Mouse (Mus musculus) thymus, postnatal 36 days (tissue): ENCODE results near the gene Gm20683.
"Not testable (repeated sequence)": the region's sequence is repeated elsewhere in the genome, so short reads cannot be mapped to it uniquely, and the experiment has no call there.

Source experiments
- DNase-seq, 2 experiments: peaks; one replicate each; pipeline ENCODE4 v3.0.0; 2022; ENCODE audit warnings: mixed read lengths in 2 of 2

Gene Gm20683

DNA sequence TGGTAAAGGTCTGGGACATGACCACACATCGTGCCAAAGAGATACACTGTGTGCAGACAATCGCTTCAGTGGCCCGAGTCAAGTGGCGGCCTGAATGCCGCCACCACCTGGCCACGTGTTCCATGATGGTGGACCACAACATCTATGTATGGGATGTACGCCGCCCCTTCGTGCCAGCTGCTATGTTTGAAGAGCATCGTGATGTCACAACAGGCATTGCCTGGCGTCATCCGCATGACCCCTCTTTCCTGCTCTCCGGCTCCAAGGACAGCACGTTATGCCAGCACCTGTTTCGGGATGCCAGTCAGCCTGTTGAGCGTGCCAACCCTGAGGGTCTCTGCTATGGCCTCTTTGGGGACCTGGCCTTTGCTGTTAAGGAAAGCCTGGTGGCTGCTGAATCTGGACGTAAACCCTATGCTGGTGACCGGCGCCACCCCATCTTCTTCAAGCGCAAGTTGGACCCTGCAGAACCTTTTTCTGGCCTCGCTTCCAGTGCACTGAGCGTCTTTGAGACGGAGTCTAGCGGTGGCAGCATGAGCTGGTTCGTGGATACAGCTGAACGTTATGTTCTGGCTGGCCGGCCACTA lies 15.5 kb downstream of the Gm20683 start:
- no peak for DNase-seq

- no peak for DNase-seq
These were observed 16.3 kb downstream of the Gm20683 start for GRCm38 (mm10) chr17:25825311-25825710.

DNA sequence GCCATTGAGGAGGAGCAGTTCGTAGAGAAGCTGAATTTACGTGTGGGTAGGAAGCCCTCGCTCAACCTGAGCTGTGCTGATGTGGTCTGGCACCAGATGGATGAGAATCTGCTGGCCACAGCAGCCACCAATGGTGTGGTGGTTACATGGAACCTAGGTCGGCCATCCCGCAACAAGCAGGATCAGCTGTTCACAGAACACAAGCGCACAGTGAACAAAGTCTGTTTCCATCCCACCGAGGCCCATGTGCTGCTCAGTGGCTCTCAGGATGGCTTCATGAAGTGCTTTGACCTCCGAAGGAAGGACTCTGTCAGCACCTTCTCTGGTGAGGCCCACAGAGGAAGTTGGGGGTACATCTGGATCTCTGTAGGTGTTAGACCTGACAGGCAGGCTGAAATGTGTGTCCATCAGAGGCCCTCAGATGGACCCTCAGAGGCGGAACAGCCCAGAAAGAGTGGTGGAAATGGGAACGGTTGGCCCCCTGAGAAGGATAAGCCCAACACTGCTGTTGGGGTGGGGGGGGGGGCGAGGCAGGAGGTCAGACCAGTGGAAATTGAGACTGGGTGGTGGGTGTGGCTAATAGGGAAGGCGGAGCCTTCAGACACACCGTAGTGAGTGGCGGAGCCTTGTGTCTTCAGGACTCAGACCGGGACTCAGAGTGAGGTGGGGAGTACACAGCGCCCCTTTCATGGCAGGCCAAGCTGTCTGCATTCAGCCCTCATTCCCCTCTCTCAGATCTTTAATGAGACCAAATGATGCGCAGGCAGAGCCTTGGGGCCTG lies 17.0 kb downstream of the Gm20683 start:
- no peak for DNase-seq

DNA sequence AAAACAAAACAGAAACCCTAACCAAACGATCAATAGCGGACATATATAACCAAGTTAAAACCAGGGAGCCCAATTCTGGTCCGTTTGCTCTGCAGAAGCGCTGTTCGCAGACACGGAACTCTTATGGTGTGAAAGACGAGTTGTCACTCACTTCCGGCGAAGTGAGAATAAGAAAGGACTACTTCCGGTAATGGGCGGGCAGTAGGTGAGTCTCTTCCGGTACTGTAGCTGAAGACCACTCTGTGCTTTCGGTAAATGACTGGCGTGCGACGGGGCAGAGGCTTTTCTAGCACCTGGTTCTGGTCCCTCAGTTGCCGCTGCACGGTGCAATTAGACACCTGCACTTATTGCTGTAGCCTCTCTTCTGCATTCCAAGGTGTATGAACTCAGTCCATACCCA lies 18.1 kb downstream of the Gm20683 start, which contains the start of gene Wdr24:
TSS of gene Wdr24 (plus strand) at position 176 of the 400 bp plus-strand sequence.
- peak; percentile 73 to 75 for DNase-seq

GRCm38 (mm10) chr17:25818851-25819780 lies 22.4 kb downstream of the Gm20683 start:
- DNase-seq = peak in 1 of 2 experiments; percentile 11

GRCm38 (mm10) chr17:25817662-25818061 lies 23.9 kb downstream of the Gm20683 start:
- DNase-seq = no peak

DNA sequence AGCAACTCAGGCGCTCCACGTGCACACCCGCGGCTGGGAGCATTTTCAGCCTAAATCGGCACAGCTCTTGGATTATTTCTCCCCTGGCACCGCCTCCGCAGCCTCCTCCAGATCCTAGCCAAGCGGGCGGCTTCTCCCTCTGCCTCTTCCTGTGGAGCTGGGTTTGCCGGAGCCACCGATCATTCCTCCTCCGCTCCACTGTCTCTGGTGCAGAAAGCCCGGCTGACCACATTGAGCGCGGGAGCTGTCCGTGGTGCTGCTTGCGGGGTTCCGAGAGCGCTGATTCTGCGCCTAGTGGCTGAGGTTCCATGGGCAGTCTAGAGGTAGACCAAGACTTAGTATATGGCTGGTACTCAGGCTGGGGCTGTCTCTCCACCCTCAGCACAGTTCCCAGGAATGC lies 28.1 kb downstream of the Gm20683 start:
- DNase-seq = peak; percentile 72 to 79

DNA sequence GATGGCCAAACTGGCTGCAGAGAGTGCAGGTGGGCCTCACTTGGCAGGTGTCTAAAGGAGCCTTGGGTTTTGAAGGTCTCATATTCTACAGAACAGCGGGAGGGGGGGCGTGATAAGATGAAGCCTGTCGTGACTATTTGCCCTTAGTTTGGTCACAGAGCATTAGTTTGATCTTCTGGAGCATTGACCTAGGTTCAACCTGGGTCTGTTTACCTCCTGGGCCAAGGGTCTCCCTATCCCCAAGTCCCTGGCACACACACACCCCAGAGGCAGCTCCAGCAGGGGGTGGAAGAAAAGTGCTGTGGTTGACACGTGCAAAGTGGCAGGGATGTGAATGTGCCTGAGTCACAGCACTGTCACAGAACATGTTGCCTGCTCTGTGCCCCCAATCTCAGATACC lies 30.7 kb downstream of the Gm20683 start:
- DNase-seq = no peak

GRCm38 (mm10) chr17:25809606-25810340 lies 31.8 kb downstream of the Gm20683 start:
- no peak for DNase-seq

GRCm38 (mm10) chr17:25808789-25809605 lies 32.6 kb downstream of the Gm20683 start, which contains the start of gene Fbxl16:
Fbxl16 (plus strand) TSS chr17:25809085.
- peak in 1 of 2 experiments; percentile 28 for DNase-seq

GRCm38 (mm10) chr17:25808028-25808427 lies 33.5 kb downstream of the Gm20683 start:
- DNase-seq = no peak

DNA sequence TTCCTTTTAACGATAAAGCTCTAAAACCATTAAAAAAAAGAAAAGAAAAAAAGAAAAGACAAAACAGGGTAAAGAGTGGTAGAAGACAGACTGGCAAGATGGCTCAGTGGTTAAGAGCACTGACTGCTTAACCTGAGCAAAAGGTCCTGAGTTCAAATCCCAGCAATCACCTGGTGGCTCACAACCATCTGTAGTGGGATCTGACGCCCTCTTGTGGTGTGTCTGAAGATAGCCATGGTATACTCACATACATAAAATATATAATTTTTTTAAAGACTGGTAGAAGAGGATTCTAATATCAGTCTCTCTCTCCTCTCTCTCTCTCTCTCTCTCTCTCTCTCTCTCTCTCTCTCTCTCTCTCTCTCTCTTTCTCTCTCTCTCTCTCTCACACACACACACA lies 34.1 kb downstream of the Gm20683 start:
- not testable (repeated sequence) for DNase-seq

GRCm38 (mm10) chr17:25806507-25806906 lies 35.1 kb downstream of the Gm20683 start:
- no peak for DNase-seq

- DNase-seq = no peak
These were observed 38.6 kb downstream of the Gm20683 start for GRCm38 (mm10) chr17:25802825-25803517.

DNA sequence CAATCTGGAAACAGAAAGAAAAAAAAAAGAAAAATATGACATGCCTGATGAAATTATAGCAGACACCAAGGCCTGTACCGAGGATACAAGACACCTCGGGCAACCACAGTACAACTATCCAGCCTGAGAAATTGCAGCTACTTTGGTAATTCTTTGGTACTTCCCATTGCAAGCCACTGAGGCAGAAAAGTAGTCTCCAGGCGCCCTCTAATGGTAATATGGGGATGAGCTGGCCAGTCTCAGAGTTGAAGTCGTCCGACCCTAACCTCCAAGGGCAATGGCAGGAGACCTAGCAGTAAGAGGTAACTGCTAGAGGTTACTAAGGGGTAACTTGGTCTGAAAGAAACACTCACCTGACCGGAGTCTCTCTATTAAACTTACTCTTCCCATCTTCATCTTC lies 40.5 kb downstream of the Gm20683 start:
- DNase-seq = peak; percentile 68 to 70

DNA sequence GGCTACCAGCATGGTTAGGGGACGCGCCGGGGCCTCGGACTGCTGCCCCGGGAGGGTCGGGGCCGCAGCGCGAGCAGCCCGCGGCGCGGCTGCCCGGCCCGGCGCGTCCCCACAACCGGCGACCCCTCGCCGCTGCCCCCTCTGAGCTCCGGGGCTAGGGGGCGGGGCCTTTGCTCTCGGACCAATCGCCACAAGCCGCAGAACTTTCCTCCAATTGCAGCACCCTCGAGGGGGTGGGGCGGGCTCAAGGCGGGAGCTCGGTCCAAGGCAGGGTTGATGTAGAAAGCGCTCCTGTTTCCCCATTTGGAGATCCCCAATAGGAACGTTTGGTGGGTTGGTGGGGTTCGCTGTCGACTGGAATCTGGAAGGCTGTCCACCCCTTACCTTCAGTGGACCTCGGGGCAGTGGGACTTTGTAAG lies 44.6 kb downstream of the Gm20683 start, which contains the start of gene Metrn:
TSS of gene Metrn (minus strand) at position 186 of the 419 bp plus-strand sequence.
- DNase-seq = peak; percentile 91 to 93

GRCm38 (mm10) chr17:25796211-25796771 lies 45.3 kb downstream of the Gm20683 start:
- peak in 1 of 2 experiments; percentile 30 for DNase-seq

GRCm38 (mm10) chr17:25795609-25796092 lies 45.9 kb downstream of the Gm20683 start, which contains the start of gene AC134908.4:
AC134908.4 (minus strand) TSS chr17:25795659.
- DNase-seq = no peak

DNA sequence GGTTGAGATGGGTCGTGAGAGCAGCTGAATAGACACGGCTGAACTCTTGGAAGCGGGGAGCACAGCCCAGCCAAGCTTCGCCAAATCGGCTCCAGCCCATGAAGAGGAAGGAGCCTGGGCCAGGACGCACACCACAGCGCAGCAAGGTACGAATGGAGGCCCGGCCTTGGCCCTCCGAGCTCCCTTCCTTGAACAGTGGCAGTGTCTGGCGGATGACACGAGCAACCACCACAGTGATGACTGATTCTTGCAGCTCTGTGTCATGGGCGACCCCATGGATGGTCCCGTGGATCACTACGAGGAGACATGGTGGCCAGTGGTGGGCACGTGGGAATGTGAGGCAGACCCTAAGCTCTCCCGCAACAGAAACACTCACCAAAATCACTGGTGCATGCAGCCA lies 46.6 kb downstream of the Gm20683 start:
- no peak for DNase-seq

DNA sequence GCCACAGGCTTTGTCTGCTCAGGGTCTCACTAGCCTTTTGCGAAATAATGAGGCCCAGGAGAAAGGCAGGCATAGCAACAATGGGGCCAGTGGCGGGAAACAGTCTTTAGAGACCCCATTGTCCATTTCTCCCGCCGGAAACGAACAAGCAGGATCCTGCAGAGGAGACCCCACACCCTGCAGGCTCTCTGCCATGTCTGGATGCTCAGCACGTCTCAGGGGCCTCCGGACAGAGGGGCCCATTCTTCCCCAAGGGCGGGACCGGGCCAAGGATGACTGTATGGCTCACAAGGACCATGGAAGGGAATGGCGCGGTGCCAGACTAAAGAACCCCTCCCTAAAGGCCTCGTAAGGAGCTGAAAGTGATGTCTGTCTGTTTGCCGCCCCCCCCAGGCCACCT lies 47.4 kb downstream of the Gm20683 start:
- no peak for DNase-seq
